Mouse (Mus musculus) large intestine, adult 2 months (tissue): ENCODE data around the gene Pxk. TPM values are rescaled to one million over a fixed set of nuclear protein-coding genes. Genes with fewer than 3 reads are reported as not detected.

Experiments used
- DNase-seq: peaks from one replicate; pipeline ENCODE4 v3.0.0-alpha.2; 2012; ENCODE audit warnings: low read depth, low spot score
- WGBS: fragments of 180-500 bp; shearing (Covaris S2); methylation state at CpG from one replicate; pipeline ENCODE4 v1.1.7; 2018; 5-methylcytosine and 5-hydroxymethylcytosine counted together
- polyA plus RNA-seq: library from polyadenylated mRNA; depleted of rRNA; stranded (reverse); fragments of >200 nt; gene quantifications from 2 replicates; pipeline ENCODE4 v1.2.3, GENCODE M21; 2012; rRNA removed

The Pxk gene
- polyA plus RNA-seq: 37.9 and 41.5 TPM in 2 replicates

GRCm38 (mm10) chr14:8097978-8098686 is at the start of gene Pxk:
Gene Pxk (plus strand): TSS chr14:8098211.
- under 1% methylated on average over 89 of the region's 89 CpGs for WGBS
- DNase-seq: peak; percentile 92

- no peak for DNase-seq
- 81% methylated on average over 10 of the region's 10 CpGs for WGBS
Observed at GRCm38 (mm10) chr14:8049334-8049733, 48.7 kb upstream of the Pxk start.

- WGBS: 93% methylated on average over 2 of the region's 2 CpGs
- no peak for DNase-seq
Observed at GRCm38 (mm10) chr14:8051869-8052268, 46.1 kb upstream of the Pxk start.

- no peak for DNase-seq
- over 99% methylated on average over 7 of the region's 7 CpGs for WGBS
Observed at GRCm38 (mm10) chr14:8052661-8053060, 45.4 kb upstream of the Pxk start.

- 67% methylated on average over 17 of the region's 17 CpGs for WGBS
- no peak for DNase-seq
Observed at GRCm38 (mm10) chr14:8054310-8055102, 43.5 kb upstream of the Pxk start.

GRCm38 (mm10) chr14:8056076-8056475 is 41.9 kb upstream of the Pxk start:
- 90% methylated on average over 5 of the region's 5 CpGs for WGBS
- DNase-seq: no peak

- DNase-seq: no peak
- WGBS: 90% methylated on average over 7 of the region's 7 CpGs
Observed at GRCm38 (mm10) chr14:8059938-8060337, 38.1 kb upstream of the Pxk start.

GRCm38 (mm10) chr14:8062076-8062475 is 35.9 kb upstream of the Pxk start:
- WGBS: 32% methylated on average over 3 of the region's 3 CpGs
- DNase-seq: no peak

GRCm38 (mm10) chr14:8062537-8063301 is 35.3 kb upstream of the Pxk start:
- 69% methylated on average over 3 of the region's 3 CpGs for WGBS
- no peak for DNase-seq

GRCm38 (mm10) chr14:8063835-8064785 is 33.9 kb upstream of the Pxk start:
- no peak for DNase-seq
- WGBS: 85% methylated on average over 8 of the region's 8 CpGs

GRCm38 (mm10) chr14:8080165-8080679 is 17.8 kb upstream of the Pxk start, which contains the start of gene Rpp14:
Gene Rpp14 (plus strand): TSS chr14:8080367.
- WGBS: under 1% methylated on average over 47 of the region's 47 CpGs
- peak; percentile 85 for DNase-seq

- no peak for DNase-seq
- under 1% methylated on average over 11 of the region's 11 CpGs for WGBS
Observed at GRCm38 (mm10) chr14:8080718-8081117, 17.3 kb upstream of the Pxk start.

- 92% methylated on average over 1 of the region's 1 CpGs for WGBS
- DNase-seq: no peak
Observed at GRCm38 (mm10) chr14:8082949-8083348, 15.1 kb upstream of the Pxk start.

GRCm38 (mm10) chr14:8089016-8089415 is 9.0 kb upstream of the Pxk start:
- no peak for DNase-seq
- WGBS: 39% methylated on average over 2 of the region's 2 CpGs

GRCm38 (mm10) chr14:8092573-8092972 is 5.4 kb upstream of the Pxk start:
- 80% methylated on average over 2 of the region's 2 CpGs for WGBS

GRCm38 (mm10) chr14:8093427-8093826 is 4.6 kb upstream of the Pxk start:
- no peak for DNase-seq
- WGBS: 42% methylated on average over 5 of the region's 5 CpGs

More at GRCm38 (mm10) chr14:8092573-8092972, 5.4 kb upstream of the Pxk start:
- no peak for DNase-seq

- WGBS: 18% methylated on average over 3 of the region's 3 CpGs
- no peak for DNase-seq
Observed at GRCm38 (mm10) chr14:8094931-8095561, 3.0 kb upstream of the Pxk start.

GRCm38 (mm10) chr14:8095562-8095950 is 2.5 kb upstream of the Pxk start:
- DNase-seq: no peak
- WGBS: 5% methylated on average over 7 of the region's 7 CpGs

GRCm38 (mm10) chr14:8098687-8098995 is 630 bp downstream of the Pxk start:
- under 1% methylated on average over 5 of the region's 5 CpGs for WGBS
- DNase-seq: no peak
